Mouse (Mus musculus) midbrain, embryonic 10.5 days (tissue): ENCODE results near the gene Vwf. TPM values are rescaled to one million over a fixed set of nuclear protein-coding genes. Genes with fewer than 3 reads are reported as not detected.

Experiments used
- DNase-seq: peaks from one replicate; pipeline ENCODE4 v3.0.0-alpha.2; 2017; ENCODE audit warnings: low spot score
- H3K27ac ChIP-seq: fragments of 300-500 bp; sonication (generic); replicated peaks from 2 replicates; pipeline ENCODE4 v1.5.1; 2016; ENCODE audit warnings: mild to moderate bottlenecking
- H3K27me3 ChIP-seq: fragments of 300-500 bp; sonication (generic); 2 replicates; pipeline ENCODE4 v1.6.1; 2016; ENCODE audit warnings: low read depth, mild to moderate bottlenecking; ENCODE audit not compliant: poor library complexity, severe bottlenecking
- H3K36me3 ChIP-seq: fragments of 300-500 bp; sonication (generic); 2 replicates; pipeline ENCODE4 v1.6.1; 2016; ENCODE audit warnings: mild to moderate bottlenecking, moderate library complexity
- H3K4me1 ChIP-seq: fragments of 300-500 bp; sonication (generic); 2 replicates; pipeline ENCODE4 v1.6.1; 2016
- H3K4me3 ChIP-seq: fragments of 300-500 bp; sonication (generic); 2 replicates; pipeline ENCODE4 v1.5.1; 2016; ENCODE audit warnings: mild to moderate bottlenecking, moderate library complexity
- H3K9me3 ChIP-seq: fragments of 300-500 bp; sonication (generic); replicated peaks from 2 replicates; pipeline ENCODE4 v1.6.1; 2016; ENCODE audit warnings: mild to moderate bottlenecking
- WGBS: fragments of 180-500 bp; shearing (Covaris S2); methylation state at CpG from one replicate; pipeline ENCODE4 v1.1.7; 2016; 5-methylcytosine and 5-hydroxymethylcytosine counted together
- polyA plus RNA-seq: library from polyadenylated mRNA; unstranded; fragments of >200 nt; fragmentation: Nextera tagmentation; extraction: Ambion mirVana; gene quantifications from 2 replicates; pipeline ENCODE4 v1.2.1, GENCODE M21; 2016

The Vwf gene
- polyA plus RNA-seq, 1 experiment from 2014 or later: 5.8 TPM

- H3K27me3 ChIP-seq: no peaks in the 10 kb centered on the region
- no peaks in the 10 kb centered on the region for H3K36me3 ChIP-seq
- WGBS: 87% methylated on average over 8 of the region's 8 CpGs
- no peaks in the 10 kb centered on the region for H3K9me3 ChIP-seq
- no peak overlapping the region for H3K27ac ChIP-seq
- no peak for DNase-seq
- no peak overlapping the region for H3K4me3 ChIP-seq
- H3K4me1 ChIP-seq: peaks cover 8% of the 10 kb centered on the region; the same call in 1 of the 2 replicates
Observed at GRCm38 (mm10) chr6:125558831-125559230, 12.3 kb downstream of the Vwf start.

GRCm38 (mm10) chr6:125561031-125561430 is 14.5 kb downstream of the Vwf start:
- Histone ChIP-seq H3K4me3 (no peak overlapping the region), H3K36me3 (no peaks in the 10 kb centered on the region), H3K27me3 (no peaks in the 10 kb centered on the region), H3K4me1 (peaks cover 13% of the 10 kb centered on the region), H3K9me3 (no peaks in the 10 kb centered on the region), H3K27ac (no peak overlapping the region)
- no peak for DNase-seq
- 83% methylated on average over 5 of the region's 5 CpGs for WGBS

- no peaks in the 10 kb centered on the region for H3K27me3 ChIP-seq
- H3K27ac ChIP-seq: no peak overlapping the region
- no peak for DNase-seq
- no peaks in the 10 kb centered on the region for H3K36me3 ChIP-seq
- H3K9me3 ChIP-seq: no peaks in the 10 kb centered on the region
- 89% methylated on average over 2 of the region's 2 CpGs for WGBS
- H3K4me3 ChIP-seq: no peak overlapping the region
- H3K4me1 ChIP-seq: peaks cover 13% of the 10 kb centered on the region
Observed at GRCm38 (mm10) chr6:125561521-125561920, 14.9 kb downstream of the Vwf start.

- 67% methylated on average over 7 of the region's 7 CpGs for WGBS
- H3K4me3 ChIP-seq: no peak overlapping the region
- DNase-seq: no peak
Observed at GRCm38 (mm10) chr6:125564812-125565281, 18.3 kb downstream of the Vwf start.

GRCm38 (mm10) chr6:125565326-125565725 is 18.8 kb downstream of the Vwf start:
- H3K27me3 ChIP-seq: no peaks in the 10 kb centered on the region
- 87% methylated on average over 6 of the region's 6 CpGs for WGBS
- no peaks in the 10 kb centered on the region for H3K36me3 ChIP-seq
- DNase-seq: no peak
- peaks cover 13% of the 10 kb centered on the region for H3K4me1 ChIP-seq
- no peak overlapping the region for H3K4me3 ChIP-seq
- no peak overlapping the region for H3K27ac ChIP-seq
- no peaks in the 10 kb centered on the region for H3K9me3 ChIP-seq

More at GRCm38 (mm10) chr6:125564812-125565281, 18.3 kb downstream of the Vwf start:
- Histone ChIP-seq H3K4me1 (peaks cover 13% of the 10 kb centered on the region), H3K27ac (no peak overlapping the region), H3K27me3 (no peaks in the 10 kb centered on the region), H3K9me3 (no peaks in the 10 kb centered on the region), H3K36me3 (no peaks in the 10 kb centered on the region)

- WGBS: 90% methylated on average over 3 of the region's 3 CpGs
- Histone ChIP-seq H3K27ac (no peak overlapping the region), H3K27me3 (no peaks in the 10 kb centered on the region), H3K9me3 (no peaks in the 10 kb centered on the region), H3K4me3 (no peak overlapping the region), H3K36me3 (no peaks in the 10 kb centered on the region), H3K4me1 (peaks cover 13% of the 10 kb centered on the region)
- no peak for DNase-seq
Observed at GRCm38 (mm10) chr6:125566656-125567055, 20.1 kb downstream of the Vwf start.

- Histone ChIP-seq H3K27me3 (no peaks in the 10 kb centered on the region), H3K4me3 (no peak overlapping the region), H3K36me3 (no peaks in the 10 kb centered on the region), H3K4me1 (peaks cover 21% of the 10 kb centered on the region), H3K9me3 (no peaks in the 10 kb centered on the region), H3K27ac (no peak overlapping the region)
- no peak for DNase-seq
- 88% methylated on average over 2 of the region's 2 CpGs for WGBS
Observed at GRCm38 (mm10) chr6:125568381-125568780, 21.8 kb downstream of the Vwf start.

GRCm38 (mm10) chr6:125572291-125573188 is 26.0 kb downstream of the Vwf start:
- 46% methylated on average over 18 of the region's 18 CpGs for WGBS

GRCm38 (mm10) chr6:125573189-125573928 is 26.8 kb downstream of the Vwf start:
- H3K4me1 ChIP-seq: peaks cover 31% of the 10 kb centered on the region
- H3K27me3 ChIP-seq: no peaks in the 10 kb centered on the region
- peak overlapping the region; percentile 51 for H3K4me3 ChIP-seq
- no peaks in the 10 kb centered on the region for H3K9me3 ChIP-seq
- DNase-seq: peak; percentile 74
- no peaks in the 10 kb centered on the region for H3K36me3 ChIP-seq
- 6% methylated on average over 14 of the region's 14 CpGs for WGBS
- H3K27ac ChIP-seq: peak overlapping the region; percentile 81

More at GRCm38 (mm10) chr6:125572291-125573188, 26.0 kb downstream of the Vwf start:
- peak overlapping the region; percentile 81 for H3K27ac ChIP-seq
- H3K9me3 ChIP-seq: no peaks in the 10 kb centered on the region
- no peaks in the 10 kb centered on the region for H3K27me3 ChIP-seq
- peak overlapping the region; percentile 51 for H3K4me3 ChIP-seq
- DNase-seq: no peak
- no peaks in the 10 kb centered on the region for H3K36me3 ChIP-seq
- H3K4me1 ChIP-seq: peaks cover 22% of the 10 kb centered on the region

GRCm38 (mm10) chr6:125575080-125575479 is 28.5 kb downstream of the Vwf start:
- 95% methylated on average over 6 of the region's 6 CpGs for WGBS
- Histone ChIP-seq H3K36me3 (no peaks in the 10 kb centered on the region), H3K27me3 (no peaks in the 10 kb centered on the region), H3K4me1 (peaks cover 37% of the 10 kb centered on the region), H3K27ac (no peak overlapping the region), H3K9me3 (no peaks in the 10 kb centered on the region), H3K4me3 (no peak overlapping the region)
- DNase-seq: no peak

- DNase-seq: no peak
- no peaks in the 10 kb centered on the region for H3K9me3 ChIP-seq
- no peak overlapping the region for H3K4me3 ChIP-seq
- 91% methylated on average over 9 of the region's 9 CpGs for WGBS
- peak overlapping the region; percentile 52 for H3K27ac ChIP-seq
- H3K4me1 ChIP-seq: peaks cover 36% of the 10 kb centered on the region
- no peaks in the 10 kb centered on the region for H3K36me3 ChIP-seq
- no peaks in the 10 kb centered on the region for H3K27me3 ChIP-seq
Observed at GRCm38 (mm10) chr6:125577301-125577700, 30.7 kb downstream of the Vwf start.

GRCm38 (mm10) chr6:125577882-125578646 is 31.5 kb downstream of the Vwf start:
- Histone ChIP-seq H3K9me3 (no peaks in the 10 kb centered on the region), H3K27ac (peak overlapping the region; percentile 81), H3K4me1 (peaks cover 33% of the 10 kb centered on the region), H3K4me3 (no peak overlapping the region), H3K27me3 (no peaks in the 10 kb centered on the region), H3K36me3 (no peaks in the 10 kb centered on the region)
- 19% methylated on average over 11 of the region's 11 CpGs for WGBS
- DNase-seq: peak; percentile 56
